Mouse (Mus musculus) brain, embryonic 14.5 days (tissue): Measurements from ENCODE around the gene F2.

Experiments
- CTCF ChIP-seq: fragments of 200-500 bp; IDR thresholded peaks from 2 replicates; pipeline ENCODE4 v1.5.1; 2012; ENCODE audit warnings: inconsistent platforms, mild to moderate bottlenecking, moderate library complexity, borderline replicate concordance; ENCODE audit not compliant: insufficient read depth, insufficient read length; ENCODE audit errors: extremely low read depth
- POLR2A ChIP-seq: fragments of 200-500 bp; IDR thresholded peaks from 2 replicates; pipeline ENCODE4 v1.6.1; 2012; ENCODE audit warnings: mild to moderate bottlenecking, inconsistent platforms, borderline replicate concordance; ENCODE audit not compliant: poor library complexity, insufficient read depth, insufficient read length, severe bottlenecking; ENCODE audit errors: extremely low read depth

GRCm38 (mm10) chr2:91652863-91653262, 16.6 kb upstream of the F2 start:
- no peak for TF ChIP-seq POLR2A
- no peak for TF ChIP-seq CTCF
